Mouse (Mus musculus) limb, embryonic 10.5 days (tissue): ENCODE results near the gene Sec13. TPM values are rescaled to one million over a fixed set of nuclear protein-coding genes. Genes with fewer than 3 reads are reported as not detected.
A peak's percentile ranks its signal among the peaks of the same experiment; 100 is the strongest.

Experiments
- DNase-seq: peaks from one replicate; pipeline ENCODE4 v3.0.0-alpha.2; 2017; ENCODE audit warnings: low spot score
- H3K27ac ChIP-seq: fragments of 300-500 bp; sonication (generic); 2 replicates; pipeline ENCODE4 v1.5.1; 2016; ENCODE audit warnings: mild to moderate bottlenecking
- H3K27me3 ChIP-seq: fragments of 300-500 bp; sonication (generic); 2 replicates; pipeline ENCODE4 v1.6.1; 2016; ENCODE audit warnings: low read depth, mild to moderate bottlenecking; ENCODE audit not compliant: poor library complexity, severe bottlenecking
- H3K36me3 ChIP-seq: fragments of 300-500 bp; sonication (generic); 2 replicates; pipeline ENCODE4 v1.6.1; 2016; ENCODE audit warnings: mild to moderate bottlenecking, moderate library complexity
- H3K4me1 ChIP-seq: fragments of 300-500 bp; sonication (generic); 2 replicates; pipeline ENCODE4 v1.6.1; 2016
- H3K4me3 ChIP-seq: fragments of 300-500 bp; sonication (generic); 2 replicates; pipeline ENCODE4 v1.5.1; 2016; ENCODE audit warnings: mild to moderate bottlenecking, moderate library complexity
- H3K9me3 ChIP-seq: fragments of 300-500 bp; sonication (generic); replicated peaks from 2 replicates; pipeline ENCODE4 v1.6.1; 2016; ENCODE audit warnings: mild to moderate bottlenecking
- WGBS: fragments of 180-500 bp; shearing (Covaris S2); methylation state at CpG from one replicate; pipeline ENCODE4 v1.1.7; 2016; 5-methylcytosine and 5-hydroxymethylcytosine counted together
- polyA plus RNA-seq: library from polyadenylated mRNA; unstranded; fragments of >200 nt; fragmentation: Nextera tagmentation; extraction: Ambion mirVana; gene quantifications from 2 replicates; pipeline ENCODE4 v1.2.1, GENCODE M21; 2016

Sec13 gene
- polyA plus RNA-seq, 1 experiment from 2014 or later = 316 TPM

- WGBS = 3% methylated on average over 58 of the region's 58 CpGs
- Histone ChIP-seq H3K4me3 (peak within 1 kb of the TSS; percentile 93), H3K27ac (peak within 1 kb of the TSS; percentile 91), H3K27me3 (no peaks in the 10 kb centered on the region), H3K4me1 (peaks cover 53% of the 10 kb centered on the region), H3K9me3 (no peaks in the 10 kb centered on the region), H3K36me3 (peaks cover 39% of the 10 kb centered on the region)
- peak; percentile 94 for DNase-seq
Measured at GRCm38 (mm10) chr6:113696582-113697221, 43.8 kb downstream of the Sec13 start, which contains the start of gene Tatdn2. Gene Tatdn2, plus strand, starts transcription at chr6:113697050.

- H3K27ac ChIP-seq = peak overlapping the region; percentile 91
- DNase-seq = peak; percentile 47
- peaks cover 59% of the 10 kb centered on the region for H3K4me1 ChIP-seq
- peak overlapping the region; percentile 93 for H3K4me3 ChIP-seq
- H3K36me3 ChIP-seq = peaks cover 31% of the 10 kb centered on the region
- 25% methylated on average over 4 of the region's 4 CpGs for WGBS
- no peaks in the 10 kb centered on the region for H3K9me3 ChIP-seq
- H3K27me3 ChIP-seq = no peaks in the 10 kb centered on the region
Measured at GRCm38 (mm10) chr6:113695766-113696355, 44.7 kb downstream of the Sec13 start.

- peaks cover 64% of the 10 kb centered on the region for H3K4me1 ChIP-seq
- no peaks in the 10 kb centered on the region for H3K9me3 ChIP-seq
- no peaks in the 10 kb centered on the region for H3K27me3 ChIP-seq
- H3K4me3 ChIP-seq = no peak overlapping the region
- 71% methylated on average over 1 of the region's 1 CpGs for WGBS
- peak overlapping the region; percentile 91; the same call in 1 of the 2 replicates for H3K27ac ChIP-seq
- peaks cover 24% of the 10 kb centered on the region for H3K36me3 ChIP-seq
- DNase-seq = no peak
Measured at GRCm38 (mm10) chr6:113695203-113695602, 45.3 kb downstream of the Sec13 start.

GRCm38 (mm10) chr6:113693377-113693776, 47.2 kb downstream of the Sec13 start:
- Histone ChIP-seq H3K27me3 (no peaks in the 10 kb centered on the region), H3K27ac (0 out of 2 replicates have a peak overlapping the region, but pooled peaks have one; percentile 3), H3K36me3 (peaks cover 13% of the 10 kb centered on the region), H3K9me3 (no peaks in the 10 kb centered on the region), H3K4me1 (peaks cover 61% of the 10 kb centered on the region), H3K4me3 (no peak overlapping the region)
- WGBS = 93% methylated on average over 5 of the region's 5 CpGs
- no peak for DNase-seq

- Histone ChIP-seq H3K4me1 (peaks cover 55% of the 10 kb centered on the region), H3K36me3 (peaks cover 13% of the 10 kb centered on the region), H3K27me3 (no peaks in the 10 kb centered on the region), H3K9me3 (no peaks in the 10 kb centered on the region), H3K4me3 (no peak overlapping the region), H3K27ac (0 out of 2 replicates have a peak overlapping the region, but pooled peaks have one; percentile 56)
- DNase-seq = no peak
- 85% methylated on average over 5 of the region's 5 CpGs for WGBS
Measured at GRCm38 (mm10) chr6:113692661-113693133, 47.8 kb downstream of the Sec13 start.

- Histone ChIP-seq H3K27ac (peak overlapping the region; percentile 94), H3K9me3 (no peaks in the 10 kb centered on the region), H3K36me3 (peaks cover 13% of the 10 kb centered on the region), H3K4me1 (peaks cover 56% of the 10 kb centered on the region), H3K4me3 (peak overlapping the region; percentile 43), H3K27me3 (no peaks in the 10 kb centered on the region)
- 70% methylated on average over 4 of the region's 4 CpGs for WGBS
- no peak for DNase-seq
Measured at GRCm38 (mm10) chr6:113691084-113691462, 49.5 kb downstream of the Sec13 start.

- WGBS = 6% methylated on average over 14 of the region's 14 CpGs
Measured at GRCm38 (mm10) chr6:113690400-113691083, 50.0 kb downstream of the Sec13 start.

GRCm38 (mm10) chr6:113690008-113690399, 50.5 kb downstream of the Sec13 start:
- H3K4me3 ChIP-seq = peak overlapping the region; percentile 43
- WGBS = 6% methylated on average over 7 of the region's 7 CpGs
- H3K27me3 ChIP-seq = no peaks in the 10 kb centered on the region
- peak overlapping the region; percentile 94 for H3K27ac ChIP-seq
- H3K4me1 ChIP-seq = peaks cover 46% of the 10 kb centered on the region
- DNase-seq = peak; percentile 79
- H3K36me3 ChIP-seq = peaks cover 13% of the 10 kb centered on the region
- H3K9me3 ChIP-seq = no peaks in the 10 kb centered on the region

More at GRCm38 (mm10) chr6:113690400-113691083, 50.0 kb downstream of the Sec13 start:
- peaks cover 13% of the 10 kb centered on the region for H3K36me3 ChIP-seq
- no peaks in the 10 kb centered on the region for H3K9me3 ChIP-seq
- H3K27ac ChIP-seq = peak overlapping the region; percentile 94
- no peaks in the 10 kb centered on the region for H3K27me3 ChIP-seq
- H3K4me1 ChIP-seq = peaks cover 51% of the 10 kb centered on the region
- peak; percentile 79 for DNase-seq
- H3K4me3 ChIP-seq = peak overlapping the region; percentile 43

- 43% methylated on average over 8 of the region's 8 CpGs for WGBS
- Histone ChIP-seq H3K4me1 (peaks cover 29% of the 10 kb centered on the region), H3K36me3 (no peaks in the 10 kb centered on the region), H3K4me3 (no peak overlapping the region), H3K9me3 (no peaks in the 10 kb centered on the region), H3K27me3 (no peaks in the 10 kb centered on the region), H3K27ac (peak overlapping the region; percentile 67)
- no peak for DNase-seq
Measured at GRCm38 (mm10) chr6:113686551-113687125, 53.9 kb downstream of the Sec13 start.

GRCm38 (mm10) chr6:113683081-113683825, 57.3 kb downstream of the Sec13 start:
- Histone ChIP-seq H3K36me3 (no peaks in the 10 kb centered on the region), H3K4me3 (no peak overlapping the region), H3K4me1 (peaks cover 7% of the 10 kb centered on the region), H3K9me3 (no peaks in the 10 kb centered on the region), H3K27ac (no peak overlapping the region), H3K27me3 (no peaks in the 10 kb centered on the region)
- DNase-seq = no peak
- WGBS = 85% methylated on average over 10 of the region's 10 CpGs

GRCm38 (mm10) chr6:113681271-113681670, 59.3 kb downstream of the Sec13 start:
- no peaks in the 10 kb centered on the region for H3K36me3 ChIP-seq
- no peaks in the 10 kb centered on the region for H3K27me3 ChIP-seq
- peaks cover 6% of the 10 kb centered on the region; the same call in 1 of the 2 replicates for H3K4me1 ChIP-seq
- H3K27ac ChIP-seq = no peak overlapping the region
- 15% methylated on average over 4 of the region's 4 CpGs for WGBS
- peak; percentile 88 for DNase-seq
- no peak overlapping the region for H3K4me3 ChIP-seq
- H3K9me3 ChIP-seq = no peaks in the 10 kb centered on the region

GRCm38 (mm10) chr6:113679993-113680566, 60.5 kb downstream of the Sec13 start:
- Histone ChIP-seq H3K4me1 (peaks cover 6% of the 10 kb centered on the region; the same call in 1 of the 2 replicates), H3K4me3 (no peak overlapping the region), H3K9me3 (no peaks in the 10 kb centered on the region), H3K27ac (no peak overlapping the region), H3K36me3 (no peaks in the 10 kb centered on the region), H3K27me3 (no peaks in the 10 kb centered on the region)
- WGBS = 78% methylated on average over 9 of the region's 9 CpGs
- no peak for DNase-seq
